Mouse (Mus musculus) monocyte, adult 5-6 weeks (primary cell): ENCODE measurements around the gene Zbtb32. TPM values are rescaled to one million over a fixed set of nuclear protein-coding genes. Genes with fewer than 3 reads are reported as not detected.

Experiments used
- ATAC-seq: fragments of 153-309, 156-312 bp; replicated peaks from 2 replicates; pipeline ENCODE4 v1.8.0; 2017; ENCODE audit warnings: mild to moderate bottlenecking; ENCODE audit not compliant: low TSS enrichment, insufficient number of reproducible peaks, severe bottlenecking, poor library complexity, low FRiP score
- total RNA-seq: library from RNA; stranded (forward); fragments of 200-1000, 200-491, 200-594 nt; gene quantifications from 3 replicates; pipeline ENCODE4 v1.2.3, GENCODE M21; 2017

Gene Zbtb32
- total RNA-seq, 1 experiment from 2014 or later: 30.5 TPM

DNA sequence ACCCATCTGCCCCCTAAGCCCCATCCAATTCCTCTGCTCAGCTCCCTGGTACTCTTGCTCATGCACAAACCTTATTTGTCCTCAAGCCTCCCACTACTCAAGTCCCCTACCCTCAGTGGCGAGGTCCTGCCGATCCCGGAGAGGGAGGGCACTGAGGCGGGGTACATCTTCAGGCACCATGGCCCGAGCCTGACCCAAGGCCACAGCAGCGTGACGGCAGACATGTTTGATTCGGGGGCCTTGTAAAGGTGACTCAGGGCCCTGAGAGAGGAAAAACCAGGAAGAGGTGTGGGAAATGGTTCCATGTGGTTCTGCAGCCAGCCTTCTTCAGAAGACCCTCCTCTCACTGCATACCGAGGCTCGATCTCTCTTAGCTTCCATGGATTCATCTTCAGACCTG is 14.4 kb downstream of the Zbtb32 start:
- ATAC-seq: no peak

DNA sequence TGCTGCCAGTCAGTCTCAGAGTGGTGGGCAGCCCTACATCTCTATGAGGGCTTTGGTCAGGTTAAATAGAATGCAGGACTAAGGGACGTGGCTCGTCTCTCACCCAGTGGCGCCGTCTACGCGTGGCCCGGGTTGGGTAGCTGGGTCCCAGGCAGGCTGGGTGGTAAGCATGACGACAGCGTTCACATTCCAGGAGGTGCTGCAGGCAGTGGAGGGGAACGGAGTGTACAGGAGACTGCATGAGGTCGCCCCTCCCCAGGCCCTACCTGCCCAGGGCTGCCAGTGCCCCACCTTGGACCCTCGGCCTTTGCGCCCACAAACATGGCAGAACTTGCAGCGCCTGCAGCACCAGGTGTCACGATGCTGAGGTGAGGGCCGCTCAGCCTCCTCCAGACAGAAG is 17.2 kb downstream of the Zbtb32 start:
- ATAC-seq: no peak

DNA sequence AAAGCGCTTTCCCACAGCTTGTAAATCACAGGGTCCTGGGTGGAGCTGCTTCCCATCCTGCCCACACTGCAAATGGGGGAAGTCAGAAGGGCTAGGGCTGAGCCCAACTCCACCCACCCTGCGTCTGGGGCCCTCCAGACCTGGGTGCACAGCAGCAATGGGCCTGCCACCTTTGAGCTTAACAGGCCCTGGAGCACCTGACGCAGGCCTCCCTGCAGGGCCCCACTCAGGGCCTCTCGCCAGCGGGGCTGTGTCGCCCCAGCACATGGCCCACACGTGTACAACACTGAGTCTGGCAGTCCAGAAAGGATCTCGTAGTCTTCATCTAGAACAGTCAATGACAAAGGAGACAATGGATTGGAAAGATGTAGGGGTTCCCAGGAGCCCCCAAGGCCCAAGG is 18.8 kb downstream of the Zbtb32 start:
- no peak for ATAC-seq

DNA sequence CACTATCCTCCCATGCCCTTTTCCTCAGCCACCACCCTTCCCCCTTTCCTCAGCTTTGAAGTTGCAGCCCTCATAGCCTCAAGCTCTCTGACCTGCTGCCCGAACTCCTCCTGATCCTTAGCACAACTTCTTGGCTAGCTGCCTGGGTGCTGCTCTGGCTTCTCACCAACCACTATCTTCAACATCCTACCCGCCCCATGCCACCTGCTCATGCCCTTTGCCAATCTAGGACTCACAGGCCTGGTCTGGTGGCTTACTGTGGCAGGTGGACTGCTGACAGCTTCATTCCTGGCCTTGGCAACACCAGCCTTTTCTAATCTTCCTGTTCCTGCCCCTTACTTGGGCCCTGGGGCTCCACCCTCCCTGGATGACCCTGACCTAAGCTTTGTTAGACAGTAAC is 25.7 kb downstream of the Zbtb32 start:
- ATAC-seq: no peak

DNA sequence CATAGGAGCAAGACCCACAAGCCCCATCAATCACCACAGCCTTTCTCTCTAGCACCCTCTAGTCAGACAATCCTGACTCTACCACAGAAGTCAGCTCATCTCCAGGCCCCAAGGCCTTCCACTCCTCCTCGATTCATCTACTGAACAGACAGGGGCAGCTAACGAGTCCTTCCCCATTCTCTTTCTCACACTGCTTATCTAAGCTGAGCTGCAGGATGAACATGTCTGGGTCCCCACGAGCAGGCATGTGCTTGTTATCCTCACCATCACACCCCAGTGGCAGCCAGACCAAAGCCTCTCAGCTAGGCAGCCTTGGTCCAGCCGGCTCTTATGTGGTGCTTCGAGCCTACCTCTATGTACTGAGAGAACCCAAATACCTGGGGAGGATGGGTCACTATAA is 26.3 kb downstream of the Zbtb32 start:
- ATAC-seq: no peak

DNA sequence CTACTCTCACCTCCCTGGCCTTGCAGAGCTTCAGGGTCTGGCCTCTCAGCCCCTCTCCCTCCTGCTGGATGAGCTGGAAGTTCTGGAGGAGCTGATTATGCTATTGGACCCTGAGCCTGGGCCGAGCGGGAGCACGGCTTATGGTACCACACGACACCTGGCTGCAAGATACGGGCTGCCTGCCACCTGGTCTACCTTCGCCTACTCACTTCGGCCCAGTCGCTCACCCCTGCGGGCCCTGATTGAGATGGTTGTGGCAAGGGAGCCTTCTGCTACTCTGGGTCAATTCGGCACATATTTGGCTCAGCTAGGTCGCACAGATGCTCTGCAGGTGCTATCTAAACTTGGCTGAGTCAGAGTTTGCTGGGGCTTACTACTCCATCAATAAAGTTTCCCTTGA is 31.2 kb downstream of the Zbtb32 start:
- no peak for ATAC-seq

DNA sequence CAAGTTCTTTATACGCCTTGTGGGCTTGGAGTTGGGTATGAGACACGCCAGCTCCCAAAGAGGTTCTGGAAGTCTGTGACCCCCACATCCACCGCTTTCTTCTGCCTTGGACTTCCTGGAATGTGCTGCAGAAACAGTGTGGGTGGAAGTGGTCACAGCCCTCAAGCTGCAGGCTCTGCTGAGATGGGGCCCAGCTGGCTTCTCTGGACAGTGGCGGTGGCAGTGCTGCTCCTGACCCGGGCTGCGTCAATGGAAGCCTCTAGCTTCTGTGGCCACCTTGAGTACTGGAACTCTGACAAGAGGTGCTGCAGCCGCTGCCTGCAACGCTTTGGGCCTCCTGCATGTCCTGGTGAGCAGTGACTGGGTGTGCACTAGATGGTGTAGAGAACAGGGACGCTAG is 32.7 kb downstream of the Zbtb32 start:
- no peak for ATAC-seq

DNA sequence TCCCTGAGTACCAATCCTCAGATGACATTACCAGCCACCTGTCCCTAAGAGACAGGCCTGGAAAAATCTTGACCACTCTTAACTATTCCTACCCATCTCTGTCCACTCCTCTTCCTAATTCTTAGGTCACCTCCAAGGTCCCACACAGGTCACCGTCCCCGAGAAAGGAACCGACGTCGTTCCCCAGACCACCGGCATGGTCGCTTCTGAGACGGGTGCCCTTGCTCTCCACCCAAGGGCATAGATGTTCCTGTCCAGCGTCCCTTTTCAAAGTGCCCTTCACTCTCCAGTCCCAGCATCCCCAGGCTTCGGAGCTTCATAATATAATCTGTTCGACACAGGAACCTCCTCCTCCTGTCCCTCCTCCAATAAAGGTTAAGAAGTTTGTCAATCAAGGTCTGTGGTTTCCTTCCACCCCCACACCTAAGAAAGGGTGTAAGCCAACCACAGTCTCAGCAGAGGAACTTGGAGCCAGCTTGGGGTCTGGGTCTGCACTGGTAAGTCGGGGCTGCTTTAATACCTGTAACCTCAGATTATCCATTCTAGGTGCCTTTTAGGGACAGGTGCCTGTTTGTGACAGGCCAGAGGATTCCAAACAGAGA is 33.6 kb downstream of the Zbtb32 start, which contains the start of gene Igflr1:
Gene Igflr1 (plus strand): TSS at position 458 of the 602 bp plus-strand sequence.
- no peak for ATAC-seq

DNA sequence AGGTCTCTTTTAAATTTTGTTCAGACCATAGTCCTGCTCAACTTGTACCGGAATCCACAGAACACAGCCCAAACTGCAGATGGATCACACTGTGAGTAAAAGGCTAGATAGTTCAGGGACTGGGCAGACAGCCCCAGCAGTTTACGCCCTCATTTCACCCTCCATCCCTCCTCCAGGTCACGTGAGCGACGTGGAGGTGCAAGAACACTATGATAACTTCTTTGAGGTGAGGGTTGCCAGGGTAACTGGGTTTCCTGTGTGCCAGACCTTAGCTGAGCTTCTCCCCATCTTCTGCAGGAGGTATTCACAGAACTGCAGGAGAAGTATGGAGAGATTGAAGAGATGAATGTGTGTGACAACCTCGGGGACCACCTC is 34.8 kb downstream of the Zbtb32 start:
- no peak for ATAC-seq

DNA sequence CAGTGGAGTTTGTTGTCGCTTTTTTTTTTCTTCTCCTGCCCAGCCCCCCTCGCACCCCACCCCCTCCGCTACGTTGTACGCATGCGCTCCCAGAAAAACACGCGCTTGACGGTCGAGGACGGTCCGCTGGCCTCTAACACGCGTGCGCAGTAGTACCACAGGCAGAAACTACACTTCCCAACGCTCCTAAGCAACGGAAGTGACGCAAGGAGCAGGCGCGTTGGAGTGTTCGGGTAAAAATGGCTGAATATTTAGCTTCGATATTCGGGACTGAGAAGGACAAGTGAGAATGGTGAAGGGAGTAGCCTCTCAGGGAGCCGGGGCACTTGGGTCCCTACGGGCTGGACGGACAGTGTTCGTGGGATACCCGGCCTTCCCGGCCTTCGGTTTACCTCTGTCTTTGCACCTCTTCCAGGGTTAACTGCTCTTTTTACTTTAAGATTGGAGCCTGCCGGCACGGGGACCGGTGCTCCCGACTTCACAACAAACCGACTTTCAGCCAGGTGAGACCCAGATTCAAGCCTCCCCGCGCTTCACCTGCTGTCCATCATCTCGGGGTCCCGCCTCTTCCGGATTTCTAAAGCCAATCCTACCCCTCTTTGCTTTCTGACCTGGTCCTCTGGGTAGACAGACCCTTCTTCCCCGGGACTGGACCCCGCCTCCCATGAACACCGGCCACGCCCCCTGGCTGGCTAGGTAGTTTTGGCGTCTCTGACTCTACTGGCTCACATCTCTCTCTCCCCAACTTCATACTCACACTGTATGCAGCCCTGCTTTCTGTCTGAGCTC is 35.4 kb downstream of the Zbtb32 start, which contains the start of the genes U2af1l4, Gm49396 and Psenen:
Gene U2af1l4 (plus strand): TSS at position 185 of the 789 bp plus-strand sequence.
Gene Gm49396 (plus strand): TSS at position 228 of the 789 bp plus-strand sequence.
Gene Psenen (minus strand): TSS at position 511 of the 789 bp plus-strand sequence.
- peak; percentile 76 for ATAC-seq

DNA sequence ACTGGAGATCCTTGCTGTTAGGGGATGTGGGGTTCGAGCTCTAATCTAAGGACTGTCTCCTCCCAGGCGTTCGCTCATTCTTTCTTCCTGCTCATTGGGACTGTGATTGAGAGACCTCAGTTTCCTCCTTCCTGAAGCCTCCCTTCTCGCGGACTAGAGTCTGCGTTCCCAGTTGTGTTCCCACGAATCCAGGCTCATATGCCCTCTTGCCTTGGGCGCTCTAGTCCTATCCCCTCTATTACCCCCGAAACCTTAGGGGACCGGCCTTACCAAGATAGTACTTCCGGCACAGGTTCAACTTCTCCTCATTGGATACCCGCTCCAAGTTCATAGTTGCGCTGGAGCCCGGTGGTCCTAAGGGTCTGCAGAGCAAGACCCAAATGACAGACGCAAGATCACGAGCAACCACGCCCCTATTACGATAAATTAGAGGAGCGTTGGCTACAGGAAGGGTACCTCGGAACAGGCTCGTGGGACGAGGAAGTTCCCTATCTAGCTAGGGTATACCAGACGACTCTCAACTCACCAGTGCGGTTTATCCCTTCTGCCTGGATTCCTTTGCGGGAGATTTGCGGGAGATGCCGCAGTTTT is 36.1 kb downstream of the Zbtb32 start:
- no peak for ATAC-seq

DNA sequence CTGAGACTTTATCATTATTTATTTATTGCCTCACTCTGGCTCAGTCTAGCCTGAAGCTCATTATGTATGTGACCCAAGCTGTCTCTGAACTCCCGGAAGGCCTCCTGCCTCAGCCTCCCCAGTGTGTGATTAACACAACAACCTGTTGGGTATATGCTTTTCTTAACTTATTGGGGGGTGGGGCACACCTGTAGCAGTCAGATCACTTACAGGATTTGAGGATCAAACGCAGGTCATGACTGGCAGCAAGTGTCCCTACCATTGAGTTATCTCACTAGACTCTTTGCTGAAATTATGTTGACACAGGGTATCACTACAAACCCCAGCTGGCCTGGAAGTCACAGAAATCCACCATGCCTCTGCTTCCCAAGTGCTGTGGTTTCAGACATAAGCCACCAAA is 38.4 kb downstream of the Zbtb32 start:
- no peak for ATAC-seq

DNA sequence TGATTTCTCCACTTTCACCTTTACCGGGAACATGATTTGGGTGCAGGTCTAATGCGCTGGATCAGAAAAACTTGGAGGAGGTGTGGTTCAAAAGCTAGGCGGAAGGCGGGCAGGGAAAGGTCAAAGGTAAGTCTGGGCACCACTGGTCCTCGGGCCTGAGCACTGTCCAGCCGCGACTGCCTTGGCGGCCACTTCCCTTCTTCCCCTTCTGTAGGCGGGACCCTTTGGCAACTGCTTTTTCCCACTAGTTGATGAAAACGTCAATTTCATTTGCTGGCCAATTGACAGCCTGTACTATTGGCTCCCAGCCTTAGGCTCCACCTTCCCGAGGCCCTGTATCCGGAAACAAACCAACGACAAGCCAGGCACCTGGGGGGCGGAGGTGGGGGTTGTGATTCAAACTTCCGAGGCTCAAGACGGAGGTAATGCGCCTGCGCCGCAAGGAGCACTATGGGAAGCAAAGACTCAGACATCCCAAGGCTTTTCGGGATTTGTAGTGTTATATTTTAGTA is 39.2 kb downstream of the Zbtb32 start, which contains the start of gene Lin37:
Gene Lin37 (minus strand): TSS at position 396 of the 512 bp plus-strand sequence.
- peak; percentile 77 for ATAC-seq

DNA sequence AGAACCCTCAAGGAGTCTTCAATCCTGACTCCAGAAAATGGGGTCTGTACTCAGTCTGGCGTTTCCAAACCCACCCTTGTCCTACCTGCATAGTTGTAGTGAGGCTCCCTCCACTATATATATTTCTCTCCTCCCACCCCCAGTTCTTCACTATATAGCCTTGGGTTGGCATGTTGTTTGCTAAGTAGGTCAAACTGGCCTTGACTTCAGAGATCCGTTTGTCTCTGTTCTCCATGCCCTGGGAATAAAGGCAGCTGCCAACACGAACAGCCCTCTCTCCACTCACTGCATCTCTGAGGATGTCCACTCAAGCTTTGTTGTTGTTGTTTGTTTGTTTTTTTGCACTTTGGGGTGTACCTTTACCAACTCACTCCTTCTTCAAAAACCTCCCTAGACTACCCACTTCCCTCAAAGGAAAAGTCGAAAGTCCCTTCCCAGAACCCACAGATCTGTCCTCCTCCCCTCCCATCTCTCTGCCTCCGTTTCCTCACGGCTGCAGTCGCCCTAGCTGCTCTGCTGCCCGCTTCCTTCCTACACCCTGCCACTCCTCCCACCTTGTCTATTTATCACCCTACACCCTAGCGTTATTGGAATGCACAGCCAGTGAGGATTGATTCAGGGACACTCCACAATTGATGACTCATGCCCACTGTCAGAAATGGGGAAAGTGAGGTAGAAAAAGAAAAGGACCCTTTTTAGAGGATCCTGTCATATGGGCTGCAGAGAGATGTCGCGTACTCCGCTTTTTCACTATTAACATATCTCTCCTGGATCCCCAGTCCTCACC is 39.9 kb downstream of the Zbtb32 start:
- no peak for ATAC-seq

DNA sequence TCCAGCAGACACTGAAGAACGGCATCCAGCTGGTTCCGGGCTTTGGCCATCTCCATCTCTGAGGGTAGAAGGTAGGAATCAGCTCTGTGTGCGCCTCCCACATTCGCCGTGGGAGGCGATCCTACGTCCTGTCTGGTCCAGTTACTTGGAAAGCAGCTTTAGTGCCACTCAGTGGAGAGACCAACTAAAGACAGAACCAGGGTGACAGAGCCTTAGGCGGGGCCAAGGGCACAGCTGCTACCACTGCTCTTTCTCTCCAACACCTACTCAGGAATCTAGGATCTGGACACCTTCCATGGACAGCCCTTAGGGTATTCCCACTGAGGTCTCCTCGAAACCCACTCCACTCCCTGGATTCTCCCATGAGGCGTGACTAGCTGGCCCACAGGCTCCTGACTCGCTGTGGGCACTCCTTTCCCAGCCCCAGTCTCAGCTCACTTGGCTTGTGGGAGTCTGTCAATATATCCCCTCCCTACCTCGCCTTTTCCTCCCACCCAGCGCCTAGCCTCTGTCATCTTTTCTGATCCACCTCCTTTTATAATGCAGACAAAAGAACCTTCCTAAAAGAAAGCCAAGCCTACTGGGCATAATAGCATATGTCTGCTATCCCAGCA is 40.7 kb downstream of the Zbtb32 start:
- ATAC-seq: no peak

DNA sequence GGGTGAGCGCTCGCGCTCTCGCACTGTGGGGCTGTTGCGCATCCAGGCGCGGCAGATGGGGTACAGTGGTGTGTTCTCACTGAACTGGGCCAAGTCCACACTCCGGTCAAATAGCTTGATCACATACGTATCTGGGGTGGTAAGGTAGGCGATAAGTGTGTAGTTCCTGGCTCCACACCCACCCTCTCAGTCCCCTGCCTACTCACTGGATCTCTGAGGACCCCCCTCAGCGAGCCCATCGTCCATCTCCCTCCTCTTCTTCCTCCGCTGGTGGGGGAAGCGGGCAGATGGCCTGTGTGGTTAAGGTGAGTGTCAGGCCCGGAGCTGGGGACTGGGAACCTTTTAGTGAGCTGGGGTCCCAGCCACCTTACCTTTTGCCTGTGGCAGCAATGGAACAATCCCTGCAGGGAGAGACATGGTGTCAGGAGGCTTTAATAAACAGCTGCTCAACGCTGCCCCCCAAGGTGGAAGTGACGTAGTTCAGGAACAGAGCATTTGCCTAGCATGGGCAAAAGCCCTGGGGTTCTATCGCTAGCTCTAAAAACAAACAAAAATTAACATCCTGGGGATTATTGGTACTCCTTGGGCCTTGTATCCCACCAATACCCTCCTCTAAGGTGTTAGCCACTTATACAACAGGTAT is 41.7 kb downstream of the Zbtb32 start:
- no peak for ATAC-seq

DNA sequence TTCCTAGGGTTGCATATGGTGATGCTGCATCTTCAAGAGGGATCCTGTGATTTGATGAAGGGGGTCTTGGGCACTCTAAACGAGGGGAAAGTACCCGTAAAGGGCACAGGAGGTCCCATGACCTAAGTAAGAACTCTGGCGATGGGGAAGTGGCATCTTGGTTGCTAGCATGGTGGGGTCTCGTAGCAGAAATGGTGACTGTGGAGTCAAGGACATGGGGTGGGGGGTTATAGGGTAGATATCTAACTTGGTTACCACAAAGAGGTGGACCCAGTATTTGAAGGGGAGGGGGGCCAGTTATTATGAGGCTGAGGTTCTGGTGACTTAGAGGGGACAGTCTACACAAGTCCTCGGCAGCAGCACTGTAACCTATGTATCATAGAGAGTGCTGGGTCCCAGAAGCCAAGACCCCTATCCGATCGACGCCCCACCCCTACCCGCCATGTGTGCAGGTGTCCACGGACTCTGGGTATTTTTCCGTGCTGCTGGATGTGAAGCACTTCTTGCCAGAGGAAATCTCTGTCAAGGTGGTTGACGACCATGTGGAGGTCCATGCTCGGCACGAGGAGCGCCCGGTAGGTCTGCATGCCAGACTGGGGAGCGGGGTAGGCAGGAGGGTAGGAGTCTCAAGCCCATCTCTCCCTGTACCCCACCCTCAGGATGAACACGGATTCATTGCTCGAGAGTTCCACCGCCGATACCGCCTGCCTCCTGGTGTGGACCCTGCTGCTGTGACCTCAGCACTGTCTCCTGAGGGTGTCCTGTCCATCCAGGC is 44.7 kb downstream of the Zbtb32 start:
- no peak for ATAC-seq
